15 mouse cellular contexts compared by ENCODE assay signal in genomic region chr14:60693666-60694065, GRCm38 (mm10). TPM values are rescaled to one million over a fixed set of nuclear protein-coding genes. Genes with fewer than 3 reads are reported as not detected.
DNase-seq lines count a peak whose midpoint lies in the region; ATAC-seq and TF ChIP-seq lines count a peak whose summit lies in the region.
"Had no signal": no experiment of that assay in that cellular context is flagged by ENCODE, and none has a peak within 500 bp of the region (broad histone marks: within the 10 kb centered on the region; RNA-seq: fewer than 3 reads in every experiment).

No protein-coding gene starts in this region.

- no peaks in the 10 kb centered on the region for H3K36me3 ChIP-seq in kidney, adult 2 months (ENCODE audit: control insufficient read depth, insufficient read depth, low read length)
- H3K36me3 ChIP-seq in neural tube, embryonic 15.5 days = no peaks in the 10 kb centered on the region

- 0 out of 2 replicates have a peak, but pooled peaks cover 5% of the 10 kb centered on the region for H3K4me1 ChIP-seq in kidney, adult 2 months (ENCODE audit: control insufficient read depth, insufficient read depth, low read length)
- peaks cover 52% of the 10 kb centered on the region for H3K4me1 ChIP-seq in neural tube, embryonic 15.5 days

- no peak overlapping the region for H3K27ac ChIP-seq in kidney, adult 2 months (ENCODE audit: insufficient read depth, low read depth, low read length)
- H3K27ac ChIP-seq in neural tube, embryonic 15.5 days (replicated peaks) = peak overlapping the region; percentile 54; the same call in 1 of the 2 replicates
- H3K27ac ChIP-seq: hindbrain, embryonic 14.5 days; limb, embryonic 10.5 days; macrophage had no signal

- H3K27me3 ChIP-seq in kidney, adult 2 months (replicated peaks; ENCODE audit: control insufficient read depth, insufficient read depth, low read length) = no peaks in the 10 kb centered on the region
- H3K27me3 ChIP-seq in neural tube, embryonic 15.5 days (replicated peaks) = no peaks in the 10 kb centered on the region

- no peak overlapping the region for H3K9ac ChIP-seq in neural tube, embryonic 15.5 days (replicated peaks)
- H3K9ac ChIP-seq: hindbrain, embryonic 14.5 days had no signal

- ATAC-seq in neural tube, embryonic 15.5 days (ENCODE audit: low FRiP score) = no peak

- no peak for TF ChIP-seq POLR2A in kidney, adult 2 months (IDR thresholded peaks at IDR 0.05; ENCODE audit: low read depth, low read length)

- TF ChIP-seq CTCF in kidney, adult 2 months (conservative IDR thresholded peaks at IDR 0.05; ENCODE audit: insufficient read depth, insufficient read length, low read depth, low read length) = no peak

- peak; percentile 48 for DNase-seq in adrenal gland, postnatal 14 days
- no peak for DNase-seq in adrenal gland, adult 18-20 months (ENCODE audit: low spot score in 2 of 2)
- peak; percentile 48 for DNase-seq in kidney, adult 2 months
- DNase-seq in kidney, adult 18-20 months = no peak
- no peak for DNase-seq in neural tube, embryonic 10.5 days (ENCODE audit: extremely low spot score, low spot score)
- no peak for DNase-seq in layer of hippocampus, adult 18-20 months (ENCODE audit: low spot score in 2 of 2)
- DNase-seq in embryo, embryonic 10.5 days (ENCODE audit: low spot score) = no peak
- DNase-seq: embryo, embryonic 11 days; gastrocnemius, postnatal 36 days; layer of hippocampus, adult 9-11 months; right cerebral cortex, postnatal 4 days had no signal

- 0 out of 2 replicates have a peak overlapping the region, but pooled peaks have one; percentile 21 for H3K4me2 ChIP-seq in neural tube, embryonic 15.5 days

- no peaks in the 10 kb centered on the region for H3K9me3 ChIP-seq in neural tube, embryonic 15.5 days (replicated peaks)
- H3K9me3 ChIP-seq: limb, embryonic 10.5 days had no signal

- H3K4me3 ChIP-seq in kidney, adult 2 months (ENCODE audit: insufficient read depth, low read depth, low read length) = no peak overlapping the region
- H3K4me3 ChIP-seq in neural tube, embryonic 15.5 days (replicated peaks) = no peak overlapping the region
- H3K4me3 ChIP-seq: limb, embryonic 10.5 days had no signal

- 35% methylated on average over 5 of the region's 5 CpGs for WGBS in kidney, adult 2 months
- WGBS in neural tube, embryonic 15.5 days = 72% methylated on average over 5 of the region's 5 CpGs

RNA-seq across cellular contexts. Expression of gene Spata13, which starts 59.9 kb away (rescaled TPM):
- total RNA-seq in adrenal gland, postnatal 14 days (2021) = 110 and 120 TPM in 2 replicates
- 100 to 1,000 TPM in 1 of 2 experiments, 10 to 100 TPM in 1; 95.8 to 130 TPM for total RNA-seq in adrenal gland, adult 18-20 months (2021)
- polyA plus RNA-seq in kidney, adult 2 months (2012; rRNA removed) = 24.1 and 27.7 TPM in 2 replicates
- 22.7 and 22.9 TPM in 2 replicates for polyA plus RNA-seq in neural tube, embryonic 15.5 days (2015; fragmentation: Nextera tagmentation; extraction: Ambion mirVana)
- 10 to 100 TPM; 23.6 to 28.3 TPM for total RNA-seq in layer of hippocampus, adult 18-20 months (2021)

Comparison
In these comparisons a context has a peak if more than half of its experiments do, and no peak if none do; other contexts are left out.
1. DNase-seq: peak in adrenal gland, postnatal 14 days (single experiment) and kidney, adult 2 months (single experiment); none in adrenal gland, adult 18-20 months (0 of 2), kidney, adult 18-20 months (single experiment), neural tube, embryonic 10.5 days (single experiment), layer of hippocampus, adult 18-20 months (0 of 2) and embryo, embryonic 10.5 days (single experiment).